Mouse (Mus musculus) hematopoietic stem cell, adult 5-6 weeks (primary cell): ENCODE measurements around the gene Thyn1. TPM values are rescaled to one million over a fixed set of nuclear protein-coding genes. Genes with fewer than 3 reads are reported as not detected.

Source experiments
- ATAC-seq, 2 experiments: fragments of 125-278 bp in 1 of 2; replicated peaks in 1 of 2; 2 replicates each; pipeline ENCODE4 v1.8.0; 2016 to 2017; ENCODE audit warnings: inconsistent platforms in 2 of 2, mild to moderate bottlenecking in 2 of 2, moderate number of reproducible peaks in 2 of 2, low read depth in 1 of 2, moderate TSS enrichment in 1 of 2; ENCODE audit not compliant: low FRiP score in 2 of 2, poor library complexity in 2 of 2, severe bottlenecking in 2 of 2, insufficient read depth in 1 of 2, low TSS enrichment in 1 of 2
- total RNA-seq: library from RNA; stranded (forward); fragments of 172-1452, 232-1000 nt; gene quantifications from 2 replicates; pipeline ENCODE4 v1.2.3, GENCODE M21; 2017

Gene Thyn1
- total RNA-seq, 1 experiment from 2014 or later, result 59.1 TPM

DNA sequence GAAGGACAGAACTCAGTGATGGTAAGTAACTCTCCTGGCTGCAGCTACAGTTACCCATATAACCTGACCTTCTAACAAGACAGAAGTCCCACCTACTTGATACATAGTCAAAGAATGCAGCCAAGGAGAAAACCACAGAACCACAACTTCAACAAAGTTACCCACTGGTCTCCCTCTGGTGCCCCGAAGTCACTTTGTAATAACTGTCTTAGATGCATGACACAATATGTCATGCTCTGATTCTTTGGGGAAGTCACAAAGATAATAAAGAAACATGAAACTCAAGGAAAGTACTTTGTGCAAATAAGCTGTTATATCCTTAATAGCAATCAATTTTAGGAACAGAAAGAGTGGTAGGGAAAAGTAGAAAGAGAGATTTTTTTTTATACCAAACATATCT lies 27.2 kb downstream of the Thyn1 start:
- ATAC-seq, result 0 out of 4 replicates have a peak, but pooled peaks of 1 of the 2 experiments have one; percentile 4

DNA sequence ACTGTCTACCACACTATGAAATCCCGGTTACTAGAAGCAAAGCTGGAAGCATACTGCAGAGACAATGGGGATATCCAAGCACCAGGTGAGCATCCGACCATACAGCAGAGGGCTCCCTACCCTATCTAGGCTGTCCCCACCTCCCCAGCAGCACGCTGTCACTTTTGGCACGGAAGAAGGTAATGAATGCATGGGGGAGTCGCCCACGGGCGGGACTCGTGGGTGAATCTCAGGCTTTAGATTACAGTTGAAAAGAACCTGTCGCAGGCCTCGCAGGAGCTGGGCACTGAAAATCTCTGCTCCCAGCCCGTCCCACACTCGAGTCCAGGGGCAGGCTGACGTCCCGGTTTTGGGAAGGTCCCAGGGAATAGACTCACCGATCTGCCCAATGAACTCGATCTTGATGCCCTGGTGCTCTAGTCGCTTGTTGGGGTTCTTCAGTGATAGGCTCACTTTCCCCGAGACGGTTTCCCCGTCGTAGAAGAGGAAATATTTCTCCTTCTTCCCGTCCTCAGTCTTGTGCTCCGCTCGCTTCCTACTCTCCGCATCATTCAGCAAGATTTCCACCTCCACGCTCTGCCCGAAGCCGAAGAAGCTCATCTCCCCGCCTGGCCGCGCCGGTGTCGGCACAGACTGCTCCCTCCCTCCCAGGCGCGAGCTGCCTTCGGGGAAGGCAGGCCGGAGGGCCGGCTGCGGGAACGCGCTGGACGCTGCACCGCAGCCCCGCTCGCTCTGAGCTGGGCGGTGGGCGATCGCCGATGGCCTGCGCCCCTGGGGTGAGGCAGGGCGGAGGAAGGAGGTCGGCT lies 29.7 kb downstream of the Thyn1 start:
- 0 out of 4 replicates have a peak, but pooled peaks of 1 of the 2 experiments have one; percentile 8 for ATAC-seq

GRCm38 (mm10) chr9:27029828-27030762 lies 30.6 kb downstream of the Thyn1 start, which contains the start of the genes Vps26b and Ncapd3:
Gene Vps26b, minus strand, starts transcription at chr9:27030065.
Gene Ncapd3, plus strand, starts transcription at chr9:27030175.
- ATAC-seq, result peak; percentile 90 to 94

- no peak for ATAC-seq
Measured at GRCm38 (mm10) chr9:27030763-27031100, 31.2 kb downstream of the Thyn1 start.

DNA sequence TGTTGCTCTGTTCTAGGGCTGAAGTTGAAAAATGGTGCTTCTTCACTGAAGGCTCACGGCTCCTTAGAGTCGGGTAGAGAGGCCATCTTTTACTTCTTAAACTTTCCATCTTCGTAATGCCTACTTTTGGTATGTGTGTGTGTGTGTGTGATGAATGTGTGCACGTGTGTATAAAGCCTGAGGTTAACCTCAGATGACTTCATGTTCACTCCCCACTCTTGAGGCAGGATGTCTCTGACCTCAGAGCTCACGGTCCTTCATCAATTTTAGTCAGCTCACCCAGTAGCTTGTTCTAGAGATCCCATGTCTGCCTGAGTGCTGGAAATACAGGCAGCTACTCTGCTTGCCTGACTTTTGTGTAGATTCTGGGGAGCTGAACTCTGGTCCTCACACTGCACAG lies 44.4 kb downstream of the Thyn1 start:
- no peak for ATAC-seq

DNA sequence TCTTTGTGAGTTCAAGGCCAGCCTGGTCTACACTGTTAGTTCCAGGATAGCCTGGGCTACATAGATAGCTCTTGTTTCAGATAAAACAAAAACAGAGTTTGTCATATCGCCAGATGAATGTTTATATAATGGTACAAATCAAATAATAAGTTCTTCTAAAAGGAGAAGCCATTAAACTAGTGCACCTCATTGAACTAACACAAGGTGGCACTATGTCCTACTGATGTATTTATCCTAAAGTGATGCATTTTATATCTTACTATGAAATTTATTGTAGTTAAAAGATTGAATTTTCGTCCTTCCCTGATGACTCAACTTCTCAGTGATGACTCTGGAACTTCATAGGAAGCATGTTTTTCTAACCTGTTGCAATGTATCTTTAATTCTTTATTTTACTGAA lies 50.0 kb downstream of the Thyn1 start:
- no peak for ATAC-seq

Other genes with a start within 250 kb of the Thyn1 start
- gene Glb1l2, start 193.2 kb upstream of the Thyn1 start, total RNA-seq, result 1.0 TPM in 1 of 2 replicates, not detected in the other
- not detected in 2 replicates for gene Glb1l3, start 138.8 kb upstream of the Thyn1 start, total RNA-seq
- gene Gm1110, start 76.6 kb upstream of the Thyn1 start, total RNA-seq, result not detected in 2 replicates
- gene Acad8, start 144 bp upstream of the Thyn1 start, total RNA-seq, result 18.1 and 19.1 TPM in 2 replicates
- gene Vps26b, start 30.4 kb downstream of the Thyn1 start, total RNA-seq, result 34.8 and 45.9 TPM in 2 replicates
- 44.2 and 53.5 TPM in 2 replicates for gene Ncapd3, start 30.5 kb downstream of the Thyn1 start, total RNA-seq
- 4.1 and 7.0 TPM in 2 replicates for gene Jam3, start 155.7 kb downstream of the Thyn1 start, total RNA-seq